Mouse (Mus musculus): ENCODE data around the gene Gm21863. TPM values are rescaled to one million over a fixed set of nuclear protein-coding genes. Genes with fewer than 3 reads are reported as not detected.

The Gm21863 gene
- polyA plus RNA-seq (2012; rRNA removed; ENCODE audit: low replicate concordance) = not detected in 2 replicates

GRCm38 (mm10) chr12:19953869-19954555 lies at the start of gene Gm21863:
Gene Gm21863 (plus strand): TSS chr12:19954505.

Measured in duodenum, adult 2 months (tissue).